Mouse (Mus musculus) midbrain, embryonic 12.5 days (tissue): ENCODE data around the gene Gpank1. TPM values are rescaled to one million over a fixed set of nuclear protein-coding genes. Genes with fewer than 3 reads are reported as not detected.

ENCODE experiments used
- ATAC-seq: fragments of 200-750 bp; cut with Nextera tagmentation; 2 replicates; pipeline ENCODE4 v1.8.0; 2017; ENCODE audit warnings: low read depth, moderate TSS enrichment, moderate library complexity; ENCODE audit not compliant: low FRiP score
- H3K27ac ChIP-seq: fragments of 300-500 bp; sonication (generic); replicated peaks from 2 replicates; pipeline ENCODE4 v1.5.1; 2016; ENCODE audit warnings: mild to moderate bottlenecking
- H3K27me3 ChIP-seq: fragments of 300-500 bp; sonication (generic); 2 replicates; pipeline ENCODE4 v1.6.1; 2016; ENCODE audit warnings: mild to moderate bottlenecking
- H3K36me3 ChIP-seq: fragments of 300-500 bp; sonication (generic); 2 replicates; pipeline ENCODE4 v1.6.1; 2016
- H3K4me1 ChIP-seq: fragments of 300-500 bp; sonication (generic); 2 replicates; pipeline ENCODE4 v1.6.1; 2016
- H3K4me2 ChIP-seq: fragments of 300-500 bp; sonication (generic); replicated peaks from 2 replicates; pipeline ENCODE4 v1.6.1; 2016; ENCODE audit warnings: mild to moderate bottlenecking, moderate library complexity
- H3K4me3 ChIP-seq: fragments of 300-500 bp; sonication (generic); 2 replicates; pipeline ENCODE4 v1.5.1; 2016; ENCODE audit warnings: mild to moderate bottlenecking
- H3K9ac ChIP-seq: fragments of 300-500 bp; sonication (generic); replicated peaks from 2 replicates; pipeline ENCODE4 v1.6.1; 2016; ENCODE audit warnings: mild to moderate bottlenecking, moderate library complexity
- H3K9me3 ChIP-seq: fragments of 300-500 bp; sonication (generic); 2 replicates; pipeline ENCODE4 v1.6.1; 2016; ENCODE audit warnings: mild to moderate bottlenecking
- WGBS: fragments of 180-500 bp; shearing (Covaris S2); methylation state at CpG from one replicate; pipeline ENCODE4 v1.1.7; 2016; 5-methylcytosine and 5-hydroxymethylcytosine counted together
- polyA plus RNA-seq: library from polyadenylated mRNA; unstranded; fragments of >200 nt; fragmentation: Nextera tagmentation; extraction: Ambion mirVana; gene quantifications from 2 replicates; pipeline ENCODE4 v1.2.1, GENCODE M21; 2016

Gpank1 gene
- 22.2 and 26.4 TPM in 2 replicates for polyA plus RNA-seq

DNA sequence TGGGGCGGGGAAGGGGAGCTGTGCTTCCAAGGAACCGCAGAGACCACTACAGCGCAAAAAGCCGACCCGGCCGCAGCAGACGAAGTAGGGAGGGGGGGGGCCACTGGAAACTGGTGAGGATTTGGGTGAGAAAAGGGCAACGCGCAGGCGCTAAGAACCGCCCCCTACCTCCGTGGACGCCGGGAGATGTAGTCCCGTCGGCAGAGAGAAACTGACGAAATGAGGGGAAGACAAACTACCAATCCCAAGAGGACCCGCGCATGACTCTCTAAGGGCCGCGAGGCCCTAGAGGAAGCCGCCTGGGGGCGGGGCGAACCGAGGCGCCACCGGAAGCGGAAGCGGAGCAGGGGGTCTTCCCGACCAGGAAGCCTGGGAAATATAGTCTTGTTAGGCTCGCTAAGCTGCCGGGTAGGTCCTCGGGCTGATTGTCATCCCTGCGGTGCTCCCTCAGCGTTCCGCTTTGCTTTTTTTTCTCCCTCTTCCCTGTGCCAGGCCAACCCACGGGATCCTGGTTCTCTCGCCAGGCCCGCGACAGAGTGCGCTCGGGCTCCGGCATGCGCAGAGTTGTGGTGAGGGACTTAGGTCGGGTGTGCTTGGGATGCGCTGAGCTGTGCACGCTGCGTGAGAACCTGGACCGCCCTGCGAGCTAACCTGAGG is at the start of gene Gpank1:
TSS of gene Gpank1 (plus strand) at position 313 of the 657 bp plus-strand sequence.
- no peaks in the 10 kb centered on the region for H3K9me3 ChIP-seq
- peak within 1 kb of the TSS; percentile 99 for H3K4me2 ChIP-seq
- peak within 1 kb of the TSS; percentile 96 for H3K4me3 ChIP-seq
- peak within 1 kb of the TSS; percentile 96 for H3K9ac ChIP-seq
- ATAC-seq = peak; percentile 95
- H3K36me3 ChIP-seq = peaks cover 47% of the 10 kb centered on the region
- H3K4me1 ChIP-seq = peaks cover 31% of the 10 kb centered on the region
- H3K27me3 ChIP-seq = no peaks in the 10 kb centered on the region
- H3K27ac ChIP-seq = peak within 1 kb of the TSS; percentile 93
- WGBS = under 1% methylated on average over 50 of the region's 50 CpGs

DNA sequence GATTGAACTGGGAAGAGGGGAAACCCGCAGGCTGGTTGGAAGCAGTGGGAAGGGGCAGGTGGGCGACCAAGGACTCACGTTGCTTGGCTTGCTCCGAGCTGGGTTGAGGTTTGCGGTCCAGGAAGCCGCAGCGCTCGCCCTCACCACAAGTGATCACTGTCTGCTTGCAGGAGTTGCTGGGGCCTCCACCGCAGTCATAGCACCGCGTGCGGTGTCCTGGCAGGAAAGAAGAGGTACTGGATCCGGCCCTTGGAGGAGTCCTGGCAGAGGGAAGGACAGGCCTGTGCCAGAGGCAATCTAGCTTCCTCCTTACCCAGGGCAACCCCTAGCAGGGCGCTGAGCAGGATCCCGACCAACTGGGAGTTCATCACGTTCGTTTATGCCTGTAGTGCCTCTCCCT is 47.2 kb upstream of the Gpank1 start:
- Histone ChIP-seq H3K4me2 (no peak overlapping the region), H3K4me3 (no peak overlapping the region), H3K9me3 (no peaks in the 10 kb centered on the region), H3K36me3 (no peaks in the 10 kb centered on the region), H3K4me1 (peaks cover 18% of the 10 kb centered on the region), H3K27me3 (peaks cover 7% of the 10 kb centered on the region; the same call in 1 of the 2 replicates), H3K9ac (no peak overlapping the region), H3K27ac (no peak overlapping the region)
- 55% methylated on average over 17 of the region's 17 CpGs for WGBS
- no peak for ATAC-seq

DNA sequence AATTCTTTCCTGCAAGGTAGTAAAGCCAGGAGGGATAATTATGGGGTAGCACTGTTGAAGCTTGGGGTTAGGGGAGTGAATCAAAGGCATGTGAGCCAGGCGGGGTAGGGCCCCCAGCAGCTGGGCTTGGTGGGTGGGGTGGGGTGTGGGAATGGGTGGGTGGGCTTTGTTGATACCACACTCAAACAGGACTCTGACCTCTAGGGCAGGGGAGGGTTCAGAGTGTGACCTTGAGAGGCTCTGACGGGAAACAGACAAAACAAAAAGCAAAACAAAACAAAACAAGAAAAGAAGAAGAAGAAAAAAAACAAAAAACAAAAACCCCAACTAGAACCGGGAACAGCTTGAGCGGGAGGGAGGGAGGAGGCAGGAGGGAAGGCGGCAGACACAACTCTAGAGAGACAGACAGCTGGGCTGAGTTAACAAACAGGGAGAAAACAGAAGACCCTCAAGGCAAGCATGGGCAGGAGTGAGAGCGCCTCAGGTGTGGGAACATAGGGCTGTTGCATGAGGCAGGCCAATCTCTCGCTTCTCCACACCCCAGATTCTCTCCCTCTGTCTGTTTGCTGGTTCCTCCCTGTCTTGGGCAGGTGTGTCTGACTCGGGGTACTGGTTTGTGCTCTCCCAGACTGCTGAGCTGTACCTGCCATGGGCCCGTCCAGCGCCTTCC is 44.6 kb upstream of the Gpank1 start, which contains the start of gene Ly6g6e:
TSS of gene Ly6g6e (plus strand) at position 396 of the 670 bp plus-strand sequence.
- Histone ChIP-seq H3K9ac (0 out of 2 replicates have a peak within 1 kb of the TSS, but pooled peaks have one; percentile 25), H3K4me3 (peak within 1 kb of the TSS; percentile 17), H3K4me1 (peaks cover 18% of the 10 kb centered on the region), H3K36me3 (no peaks in the 10 kb centered on the region), H3K9me3 (no peaks in the 10 kb centered on the region), H3K27ac (no peak within 1 kb of the TSS; the same call in 1 of the 2 replicates), H3K4me2 (peak within 1 kb of the TSS; percentile 42), H3K27me3 (peaks cover 11% of the 10 kb centered on the region)
- WGBS = 26% methylated on average over 10 of the region's 10 CpGs
- ATAC-seq = no peak

DNA sequence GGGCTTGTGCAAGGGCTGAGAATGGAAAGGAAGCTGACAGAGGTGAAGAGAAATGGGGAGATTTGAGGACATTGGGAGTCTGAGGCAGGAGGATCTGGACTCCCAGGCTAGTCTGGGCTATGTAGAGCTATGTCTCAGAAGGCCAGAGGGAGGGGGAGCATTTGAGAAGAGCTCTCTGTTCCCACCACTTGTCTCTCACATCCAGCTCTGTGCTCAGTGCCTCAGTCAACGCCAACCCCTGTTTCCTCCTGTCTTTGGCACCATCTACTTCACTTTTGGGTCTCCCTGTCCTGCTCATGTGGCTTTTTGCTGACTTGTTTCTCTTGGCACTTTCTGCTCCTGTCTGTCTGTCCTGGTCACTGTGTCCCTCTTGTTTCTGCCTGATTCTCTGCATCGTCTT is 44.0 kb upstream of the Gpank1 start:
- ATAC-seq = no peak
- H3K27me3 ChIP-seq = peaks cover 11% of the 10 kb centered on the region
- no peaks in the 10 kb centered on the region for H3K9me3 ChIP-seq
- H3K36me3 ChIP-seq = no peaks in the 10 kb centered on the region
- 0 out of 2 replicates have a peak overlapping the region, but pooled peaks have one; percentile 17 for H3K4me3 ChIP-seq
- 49% methylated on average over 2 of the region's 2 CpGs for WGBS
- H3K4me1 ChIP-seq = peaks cover 18% of the 10 kb centered on the region
- peak overlapping the region; percentile 42 for H3K4me2 ChIP-seq
- no peak overlapping the region for H3K27ac ChIP-seq
- H3K9ac ChIP-seq = 0 out of 2 replicates have a peak overlapping the region, but pooled peaks have one; percentile 25

GRCm38 (mm10) chr17:35077786-35078233 is 43.4 kb upstream of the Gpank1 start, which contains the start of gene Ly6g6d:
Ly6g6d (minus strand) TSS chr17:35078065.
- WGBS = 9% methylated on average over 14 of the region's 14 CpGs
- no peak within 1 kb of the TSS; the same call in 1 of the 2 replicates for H3K27ac ChIP-seq
- 0 out of 2 replicates have a peak within 1 kb of the TSS, but pooled peaks have one; percentile 25 for H3K9ac ChIP-seq
- no peaks in the 10 kb centered on the region for H3K36me3 ChIP-seq
- peaks cover 11% of the 10 kb centered on the region for H3K27me3 ChIP-seq
- peaks cover 18% of the 10 kb centered on the region for H3K4me1 ChIP-seq
- H3K4me2 ChIP-seq = peak within 1 kb of the TSS; percentile 42
- peak within 1 kb of the TSS; percentile 17 for H3K4me3 ChIP-seq
- no peaks in the 10 kb centered on the region for H3K9me3 ChIP-seq
- ATAC-seq = peak; percentile 44; the same call in 1 of the 2 replicates

- Histone ChIP-seq H3K9me3 (no peaks in the 10 kb centered on the region), H3K36me3 (no peaks in the 10 kb centered on the region), H3K4me1 (peaks cover 18% of the 10 kb centered on the region), H3K4me3 (no peak overlapping the region), H3K27me3 (peaks cover 11% of the 10 kb centered on the region), H3K27ac (no peak overlapping the region), H3K4me2 (no peak overlapping the region), H3K9ac (no peak overlapping the region)
- no peak for ATAC-seq
- 74% methylated on average over 9 of the region's 9 CpGs for WGBS
These were observed 41.5 kb upstream of the Gpank1 start for GRCm38 (mm10) chr17:35079778-35080177.

DNA sequence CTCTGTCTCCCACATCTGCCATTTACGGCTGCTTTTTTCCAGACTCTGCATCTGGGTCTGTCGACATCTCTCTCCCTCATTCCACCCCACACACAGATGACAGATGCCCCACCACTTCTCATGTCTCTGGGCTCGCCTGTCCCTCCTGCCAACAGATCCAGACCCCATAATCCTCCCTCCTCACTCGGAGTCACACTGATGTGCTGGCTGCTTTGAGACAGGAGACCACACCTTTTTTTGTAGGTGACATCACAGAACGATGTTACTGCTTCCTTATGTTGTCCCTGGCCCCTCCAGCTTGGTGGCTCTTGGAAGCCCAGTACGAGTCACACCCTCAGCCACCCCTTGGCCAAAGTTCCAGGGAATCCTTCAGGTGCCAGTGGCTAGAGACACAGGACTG is 41.0 kb upstream of the Gpank1 start:
- Histone ChIP-seq H3K36me3 (no peaks in the 10 kb centered on the region), H3K4me3 (no peak overlapping the region), H3K27ac (no peak overlapping the region), H3K4me2 (no peak overlapping the region), H3K4me1 (peaks cover 18% of the 10 kb centered on the region), H3K9ac (no peak overlapping the region), H3K27me3 (peaks cover 11% of the 10 kb centered on the region), H3K9me3 (no peaks in the 10 kb centered on the region)
- WGBS = 64% methylated on average over 6 of the region's 6 CpGs
- ATAC-seq = no peak

- Histone ChIP-seq H3K4me1 (peaks cover 18% of the 10 kb centered on the region), H3K9ac (no peak overlapping the region), H3K27me3 (peaks cover 11% of the 10 kb centered on the region), H3K4me2 (no peak overlapping the region), H3K9me3 (no peaks in the 10 kb centered on the region), H3K36me3 (no peaks in the 10 kb centered on the region), H3K4me3 (no peak overlapping the region), H3K27ac (no peak overlapping the region)
- WGBS = 90% methylated on average over 4 of the region's 4 CpGs
- no peak for ATAC-seq
These were observed 40.5 kb upstream of the Gpank1 start for GRCm38 (mm10) chr17:35080710-35081109.

DNA sequence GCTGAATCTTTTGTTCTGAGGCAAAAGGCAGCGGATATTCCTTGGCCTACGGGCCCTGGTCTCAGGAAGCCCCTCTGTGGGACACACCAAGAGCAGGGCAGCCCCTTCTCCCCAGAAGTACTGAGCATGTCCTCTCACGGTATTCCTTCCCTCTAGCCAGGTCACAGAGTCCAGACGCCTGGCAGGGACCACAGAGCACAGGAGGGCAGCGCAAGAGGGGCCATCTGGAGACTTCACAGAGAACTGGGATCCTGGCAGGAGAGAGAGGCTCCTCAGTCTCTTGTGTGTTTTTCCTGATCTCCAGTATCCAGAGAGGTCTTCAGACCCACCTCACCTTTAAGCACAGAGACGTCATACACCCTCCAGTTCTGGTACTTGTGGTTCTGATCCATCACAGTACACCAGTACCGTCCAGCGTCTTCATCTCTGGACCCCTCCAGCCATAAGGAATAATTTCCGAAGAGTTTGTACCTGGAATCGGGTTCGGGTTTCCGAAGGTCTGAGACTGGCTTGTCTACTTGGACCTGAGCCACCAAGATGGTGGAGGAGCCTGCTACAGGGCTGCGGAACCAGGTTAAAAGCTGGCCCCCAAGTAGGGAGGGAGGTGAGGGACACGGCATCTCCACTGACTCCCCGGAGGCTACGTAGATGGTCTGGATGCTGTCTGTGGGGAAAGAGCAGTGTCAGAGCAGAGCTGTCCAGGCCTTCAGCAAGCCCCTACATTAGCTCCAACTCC is 38.2 kb upstream of the Gpank1 start:
- 86% methylated on average over 16 of the region's 16 CpGs for WGBS
- peaks cover 5% of the 10 kb centered on the region; the same call in 1 of the 2 replicates for H3K27me3 ChIP-seq
- no peak for ATAC-seq
- no peaks in the 10 kb centered on the region for H3K36me3 ChIP-seq
- H3K4me3 ChIP-seq = no peak overlapping the region
- H3K27ac ChIP-seq = no peak overlapping the region
- H3K9me3 ChIP-seq = no peaks in the 10 kb centered on the region
- H3K9ac ChIP-seq = no peak overlapping the region
- H3K4me1 ChIP-seq = peaks cover 1% of the 10 kb centered on the region
- no peak overlapping the region for H3K4me2 ChIP-seq

DNA sequence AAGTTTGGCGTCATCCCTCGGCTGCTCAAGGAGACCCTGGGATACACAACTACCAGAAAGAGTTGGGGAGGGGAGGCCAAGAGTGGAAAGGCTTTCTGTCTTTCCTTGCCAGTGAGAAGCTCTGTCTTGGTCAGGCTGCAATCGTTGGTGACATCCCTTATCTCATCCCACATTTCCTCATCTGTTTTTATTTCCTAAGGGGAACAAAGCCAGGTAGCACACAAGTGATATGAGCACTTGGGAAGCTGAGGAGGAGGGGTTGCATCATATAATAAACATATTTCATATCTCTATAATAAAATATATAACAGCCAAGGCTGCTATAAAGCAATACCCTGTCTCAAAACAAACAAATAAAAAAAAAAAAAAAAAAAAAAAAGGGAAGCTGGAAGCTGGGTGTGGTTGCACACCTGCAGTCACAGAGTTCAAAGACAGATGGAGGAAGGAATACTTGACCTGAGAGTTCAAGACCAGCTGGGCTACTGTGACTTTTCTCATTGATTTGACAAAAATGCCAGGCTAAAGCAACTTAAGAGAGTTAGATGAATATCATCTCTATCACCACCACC is 37.2 kb upstream of the Gpank1 start:
- Histone ChIP-seq H3K9ac (no peak overlapping the region), H3K36me3 (no peaks in the 10 kb centered on the region), H3K27ac (no peak overlapping the region), H3K4me2 (no peak overlapping the region), H3K4me1 (no peaks in the 10 kb centered on the region), H3K27me3 (peaks cover 5% of the 10 kb centered on the region; the same call in 1 of the 2 replicates), H3K4me3 (no peak overlapping the region), H3K9me3 (no peaks in the 10 kb centered on the region)
- 89% methylated on average over 3 of the region's 3 CpGs for WGBS
- ATAC-seq = no peak

- Histone ChIP-seq H3K9ac (no peak within 1 kb of the TSS), H3K27ac (no peak within 1 kb of the TSS), H3K4me2 (no peak within 1 kb of the TSS), H3K4me3 (no peak within 1 kb of the TSS), H3K9me3 (no peaks in the 10 kb centered on the region), H3K27me3 (no peaks in the 10 kb centered on the region), H3K36me3 (no peaks in the 10 kb centered on the region), H3K4me1 (peaks cover 7% of the 10 kb centered on the region)
- no peak for ATAC-seq
- WGBS = 87% methylated on average over 7 of the region's 7 CpGs
These were observed 35.9 kb upstream of the Gpank1 start, which contains the start of gene Ly6g6f for GRCm38 (mm10) chr17:35085208-35085865. Ly6g6f (minus strand) TSS chr17:35085610.
